Mouse (Mus musculus): Measurements from ENCODE around the gene Jam3. TPM values are rescaled to one million over a fixed set of nuclear protein-coding genes. Genes with fewer than 3 reads are reported as not detected.

Gene Jam3
- total and polyA plus RNA-seq, 2 experiments from 2014 or later: 25.5 to 28.2 TPM

- H3K4me2 ChIP-seq (ENCODE audit: low read depth, low read length): peak overlapping the region; percentile 62; the same call in 1 of the 2 replicates
- no peak overlapping the region for H3K9ac ChIP-seq (replicated peaks; ENCODE audit: low read depth, low read length)
- no peak overlapping the region for H3K4me3 ChIP-seq (ENCODE audit: low read depth, low read length)
- 65% methylated on average over 10 of the region's 10 CpGs for WGBS
- H3K4me1 ChIP-seq (ENCODE audit: control insufficient read depth, insufficient read depth): peaks cover 14% of the 10 kb centered on the region
- H3K9me3 ChIP-seq (replicated peaks; ENCODE audit: control insufficient read depth, low read length): no peaks in the 10 kb centered on the region
- H3K27me3 ChIP-seq (ENCODE audit: control insufficient read depth, insufficient read depth, low read length): no peaks in the 10 kb centered on the region
- H3K36me3 ChIP-seq (replicated peaks; ENCODE audit: control insufficient read depth, insufficient read depth, low read length): no peaks in the 10 kb centered on the region
- DNase-seq (ENCODE audit: low spot score) (peak; percentile 15), ATAC-seq (ENCODE audit: insufficient read depth, low read depth) (no peak)
- TF ChIP-seq EP300 (IDR thresholded peaks at IDR 0.05; ENCODE audit: low read depth) (no peak), CTCF (IDR thresholded peaks at IDR 0.05; ENCODE audit: low read depth) (no peak)
- H3K27ac ChIP-seq (ENCODE audit: low read depth): peak overlapping the region; percentile 89
Observed at GRCm38 (mm10) chr9:27192761-27193591, 37.8 kb upstream of the Jam3 start.

GRCm38 (mm10) chr9:27192001-27192760 is 37.0 kb upstream of the Jam3 start:
- Histone ChIP-seq H3K27me3 (ENCODE audit: control insufficient read depth, insufficient read depth, low read length) (no peaks in the 10 kb centered on the region), H3K9me3 (replicated peaks; ENCODE audit: control insufficient read depth, low read length) (no peaks in the 10 kb centered on the region), H3K4me2 (ENCODE audit: low read depth, low read length) (peak overlapping the region; percentile 62), H3K9ac (replicated peaks; ENCODE audit: low read depth, low read length) (peak overlapping the region; percentile 21; the same call in 1 of the 2 replicates), H3K4me1 (ENCODE audit: control insufficient read depth, insufficient read depth) (peaks cover 18% of the 10 kb centered on the region), H3K27ac (ENCODE audit: low read depth) (peak overlapping the region; percentile 89), H3K36me3 (replicated peaks; ENCODE audit: control insufficient read depth, insufficient read depth, low read length) (no peaks in the 10 kb centered on the region), H3K4me3 (ENCODE audit: low read depth, low read length) (peak overlapping the region; percentile 35)
- DNase-seq (ENCODE audit: low spot score): peak; percentile 98
- peak; percentile 96 for ATAC-seq (ENCODE audit: insufficient read depth, low read depth)
- TF ChIP-seq CTCF (IDR thresholded peaks at IDR 0.05; ENCODE audit: low read depth) (no peak), EP300 (IDR thresholded peaks at IDR 0.05; ENCODE audit: low read depth) (peak; percentile 60; the same call in 1 of the 2 replicates)
- 11% methylated on average over 14 of the region's 14 CpGs for WGBS

GRCm38 (mm10) chr9:27191501-27191981 is 36.3 kb upstream of the Jam3 start:
- Histone ChIP-seq H3K9ac (replicated peaks; ENCODE audit: low read depth, low read length) (peak overlapping the region; percentile 21), H3K27ac (ENCODE audit: low read depth) (peak overlapping the region; percentile 89), H3K36me3 (replicated peaks; ENCODE audit: control insufficient read depth, insufficient read depth, low read length) (no peaks in the 10 kb centered on the region), H3K4me1 (ENCODE audit: control insufficient read depth, insufficient read depth) (peaks cover 20% of the 10 kb centered on the region), H3K4me3 (ENCODE audit: low read depth, low read length) (peak overlapping the region; percentile 35), H3K27me3 (ENCODE audit: control insufficient read depth, insufficient read depth, low read length) (no peaks in the 10 kb centered on the region), H3K9me3 (replicated peaks; ENCODE audit: control insufficient read depth, low read length) (no peaks in the 10 kb centered on the region), H3K4me2 (ENCODE audit: low read depth, low read length) (peak overlapping the region; percentile 62)
- no peak for TF ChIP-seq CTCF (IDR thresholded peaks at IDR 0.05; ENCODE audit: low read depth)
- no peak for TF ChIP-seq EP300 (IDR thresholded peaks at IDR 0.05; ENCODE audit: low read depth)
- WGBS: 3% methylated on average over 7 of the region's 7 CpGs
- DNase-seq (ENCODE audit: low spot score): peak; percentile 74
- peak; percentile 71 for ATAC-seq (ENCODE audit: insufficient read depth, low read depth)

GRCm38 (mm10) chr9:27190461-27190860 is 35.2 kb upstream of the Jam3 start:
- WGBS: 74% methylated on average over 8 of the region's 8 CpGs
- H3K4me3 ChIP-seq (ENCODE audit: low read depth, low read length): no peak overlapping the region
- H3K36me3 ChIP-seq (replicated peaks; ENCODE audit: control insufficient read depth, insufficient read depth, low read length): no peaks in the 10 kb centered on the region
- TF ChIP-seq EP300 (IDR thresholded peaks at IDR 0.05; ENCODE audit: low read depth) (no peak), CTCF (IDR thresholded peaks at IDR 0.05; ENCODE audit: low read depth) (no peak)
- H3K9ac ChIP-seq (replicated peaks; ENCODE audit: low read depth, low read length): no peak overlapping the region
- no peak overlapping the region for H3K4me2 ChIP-seq (ENCODE audit: low read depth, low read length)
- ATAC-seq (ENCODE audit: insufficient read depth, low read depth): no peak
- no peak for DNase-seq (ENCODE audit: low spot score)
- H3K27ac ChIP-seq (ENCODE audit: low read depth): no peak overlapping the region
- no peaks in the 10 kb centered on the region for H3K27me3 ChIP-seq (ENCODE audit: control insufficient read depth, insufficient read depth, low read length)
- peaks cover 20% of the 10 kb centered on the region for H3K4me1 ChIP-seq (ENCODE audit: control insufficient read depth, insufficient read depth)
- no peaks in the 10 kb centered on the region for H3K9me3 ChIP-seq (replicated peaks; ENCODE audit: control insufficient read depth, low read length)

GRCm38 (mm10) chr9:27189306-27189705 is 34.1 kb upstream of the Jam3 start:
- no peaks in the 10 kb centered on the region for H3K27me3 ChIP-seq (ENCODE audit: control insufficient read depth, insufficient read depth, low read length)
- no peaks in the 10 kb centered on the region for H3K9me3 ChIP-seq (replicated peaks; ENCODE audit: control insufficient read depth, low read length)
- peaks cover 20% of the 10 kb centered on the region for H3K4me1 ChIP-seq (ENCODE audit: control insufficient read depth, insufficient read depth)
- no peak for DNase-seq (ENCODE audit: low spot score)
- no peaks in the 10 kb centered on the region for H3K36me3 ChIP-seq (replicated peaks; ENCODE audit: control insufficient read depth, insufficient read depth, low read length)
- 47% methylated on average over 2 of the region's 2 CpGs for WGBS
- no peak for ATAC-seq (ENCODE audit: insufficient read depth, low read depth)
- no peak overlapping the region for H3K4me3 ChIP-seq (ENCODE audit: low read depth, low read length)
- H3K4me2 ChIP-seq (ENCODE audit: low read depth, low read length): no peak overlapping the region
- no peak overlapping the region for H3K9ac ChIP-seq (replicated peaks; ENCODE audit: low read depth, low read length)
- TF ChIP-seq CTCF (IDR thresholded peaks at IDR 0.05; ENCODE audit: low read depth) (no peak), EP300 (IDR thresholded peaks at IDR 0.05; ENCODE audit: low read depth) (no peak)
- H3K27ac ChIP-seq (ENCODE audit: low read depth): no peak overlapping the region

Data from heart, postnatal 0 days (tissue).